Mouse (Mus musculus) neural tube, embryonic 10.5 days (tissue): ENCODE measurements at regions not wholly inside any gene's neighbourhood (a gene's known extent, or its start where the extent isn't known, plus 50 kb on each side); places are given as distances from the start of the nearest gene placed in this dataset.
"Not testable (repeated sequence)": the region's sequence is repeated elsewhere in the genome, so short reads cannot be mapped to it uniquely, and the experiment has no call there.

Experiments
- DNase-seq: peaks from one replicate; pipeline ENCODE4 v3.0.0-alpha.2; 2017; ENCODE audit warnings: low spot score; ENCODE audit errors: extremely low spot score

DNA sequence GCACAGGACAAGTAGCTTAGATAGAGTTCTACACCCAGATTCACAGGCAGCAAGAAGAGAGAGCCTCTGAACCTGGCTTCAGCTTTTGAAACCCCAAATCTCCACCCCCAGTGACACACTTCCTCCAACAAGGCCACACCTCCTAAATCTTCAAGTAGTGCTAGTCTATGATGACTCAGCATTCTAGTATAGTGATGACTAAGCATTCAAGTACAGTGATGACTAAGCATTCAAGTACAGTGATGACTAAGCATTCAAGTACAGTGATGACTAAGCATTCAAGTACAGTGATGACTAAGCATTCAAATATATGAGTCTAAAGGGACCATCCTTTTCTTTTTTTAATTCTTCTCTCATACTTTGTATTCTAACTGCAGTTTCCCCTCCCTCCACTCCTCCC lies 225.8 kb downstream of the Diras2 start:
- not testable (repeated sequence) for DNase-seq

DNA sequence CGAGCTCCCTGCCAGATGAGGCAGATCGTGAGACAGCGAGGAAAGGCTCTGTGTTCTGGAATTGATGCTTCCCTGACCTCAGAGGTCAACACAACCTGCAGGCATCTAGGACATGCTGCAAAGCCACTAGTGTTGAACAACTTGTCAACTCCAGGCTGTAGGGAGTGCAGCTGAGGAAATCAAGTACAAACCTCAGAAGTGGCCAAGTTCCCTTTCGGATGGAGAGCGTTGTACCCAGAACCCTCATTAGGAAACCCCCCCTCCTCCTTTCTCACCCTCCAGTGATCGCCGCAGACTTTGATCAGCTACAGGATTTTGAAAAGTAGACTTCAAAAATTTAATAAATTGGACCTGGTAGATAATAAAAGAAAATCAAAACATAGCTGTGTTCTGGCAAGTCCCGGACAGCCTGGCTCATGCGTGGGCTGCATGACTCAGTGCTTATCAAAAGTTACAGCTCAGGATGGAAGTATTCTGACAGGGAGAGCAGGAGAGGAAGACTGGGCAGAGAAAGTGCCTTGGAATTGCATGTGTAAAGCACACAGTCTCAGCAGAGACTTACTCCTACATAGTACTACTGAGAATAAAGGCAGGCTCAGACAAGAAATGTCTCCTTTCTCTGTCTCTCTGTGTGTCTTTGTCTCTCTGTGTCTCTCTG lies 224.2 kb downstream of the Diras2 start:
- DNase-seq, result no peak

DNA sequence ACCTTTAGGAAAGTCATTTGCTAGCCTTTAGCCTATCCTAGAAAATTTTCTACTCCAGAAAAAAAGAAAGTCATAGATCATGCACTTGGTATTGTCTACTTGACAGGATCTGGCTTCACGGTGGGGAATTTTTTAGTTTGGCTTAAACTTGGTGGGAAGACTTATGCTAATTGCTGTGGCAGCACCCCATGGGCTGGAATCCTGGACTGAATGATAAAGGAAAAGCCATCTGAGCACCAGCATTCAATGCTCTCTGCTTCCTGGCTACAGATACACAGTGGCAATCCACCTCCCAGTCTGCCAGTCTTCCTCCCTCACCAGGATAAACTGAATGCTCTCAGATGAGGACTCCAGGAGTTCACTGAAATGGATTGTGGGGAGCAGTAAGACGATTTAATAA lies 220.1 kb downstream of the Diras2 start:
- no peak for DNase-seq

DNA sequence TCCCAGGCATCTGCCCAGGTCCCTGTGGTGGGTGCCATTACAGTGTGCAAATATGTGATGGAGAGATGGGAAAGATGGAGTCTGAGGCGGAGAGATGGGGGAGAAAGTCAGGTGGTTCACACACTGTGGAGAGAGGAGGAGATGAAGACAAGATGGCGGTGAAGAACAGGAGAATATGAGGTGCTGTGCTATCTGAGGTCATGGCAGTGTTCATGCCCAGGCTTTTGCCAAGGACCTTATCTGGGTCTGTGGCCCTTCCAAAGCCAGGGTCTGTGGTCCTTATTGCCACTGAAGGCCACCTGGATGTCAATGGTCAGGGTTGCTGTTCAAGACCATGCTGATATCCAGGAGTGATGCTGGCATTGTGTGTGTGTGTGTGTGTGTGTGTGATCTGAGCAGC lies 212.8 kb downstream of the Diras2 start:
- DNase-seq, result no peak

DNA sequence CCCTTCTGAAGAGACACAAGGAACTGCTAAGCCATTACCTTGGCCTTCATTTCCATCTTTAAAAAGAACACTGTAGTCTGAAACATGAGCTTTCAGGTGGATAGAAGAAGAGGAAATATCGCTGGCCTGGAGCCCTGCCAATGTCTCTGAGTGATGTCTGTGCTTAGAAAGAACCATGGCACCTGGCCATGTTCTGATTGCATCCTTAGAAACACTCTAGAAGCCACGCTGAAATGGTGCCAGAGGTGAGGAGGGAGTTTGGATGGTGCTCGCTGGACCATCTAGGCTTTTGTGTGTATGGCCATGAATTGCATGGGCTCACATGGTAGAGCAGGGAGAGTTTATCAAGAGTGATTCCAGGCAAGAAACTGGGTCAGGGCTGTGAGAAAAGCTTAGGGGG lies 207.4 kb downstream of the Diras2 start:
- DNase-seq, result no peak

DNA sequence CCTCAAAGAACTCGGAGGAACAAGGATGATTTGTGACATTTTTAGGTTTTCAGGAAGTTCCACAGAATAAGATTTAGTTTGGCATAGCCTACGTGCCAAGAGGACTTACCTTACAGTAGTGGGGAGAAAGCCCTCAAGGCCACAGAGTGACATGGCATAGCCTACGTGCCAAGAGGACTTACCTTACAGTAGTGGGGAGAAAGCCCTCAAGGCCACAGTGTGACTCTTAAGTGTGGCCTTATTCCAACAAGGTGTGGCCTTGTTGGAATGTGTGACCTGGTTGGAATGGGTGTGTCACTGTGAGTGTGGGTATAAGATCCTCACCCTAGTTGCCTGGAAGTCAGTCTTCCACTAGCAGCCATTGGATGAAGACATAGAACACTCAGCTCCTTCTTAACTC lies 206.7 kb downstream of the Diras2 start:
- DNase-seq, result not testable (repeated sequence)

DNA sequence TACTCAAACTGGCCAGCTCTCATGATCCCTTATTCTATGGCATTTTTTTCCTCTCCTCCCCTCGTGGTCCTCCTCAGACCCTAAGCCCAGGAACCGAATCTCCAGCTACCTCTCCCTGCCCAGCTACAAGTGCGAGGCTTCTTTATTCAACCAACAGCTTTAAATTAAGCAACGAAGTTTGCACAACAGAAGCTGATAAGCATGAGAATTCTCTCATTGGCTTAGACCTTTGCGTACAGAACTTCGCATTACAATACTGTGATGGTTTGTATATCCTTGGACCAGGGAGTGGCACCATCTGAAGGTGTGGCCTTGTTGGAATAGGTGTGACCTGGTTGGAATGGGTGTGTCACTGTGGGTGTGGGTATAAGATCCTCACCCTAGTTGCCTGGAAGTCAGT lies 205.4 kb downstream of the Diras2 start:
- DNase-seq, result not testable (repeated sequence)

DNA sequence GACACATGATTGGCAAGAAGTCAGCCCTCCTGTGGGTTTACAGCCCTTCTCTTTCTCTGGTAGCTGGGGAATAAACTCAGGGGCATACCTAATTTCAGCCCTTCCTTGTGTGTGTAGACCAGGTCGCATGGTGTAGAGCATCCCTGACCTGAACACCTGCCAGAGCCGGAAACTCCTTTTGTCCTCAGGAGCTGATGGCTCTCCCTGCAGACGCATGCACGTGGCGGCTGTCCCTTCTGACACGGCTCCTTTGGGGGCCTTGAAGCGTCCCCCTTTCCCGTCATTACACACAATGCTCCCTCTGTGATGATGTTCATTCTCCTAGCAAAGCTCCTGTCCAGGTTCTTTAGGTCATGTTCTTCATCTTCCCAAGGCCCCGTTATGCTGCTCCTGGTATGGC lies 203.3 kb downstream of the Diras2 start:
- no peak for DNase-seq

DNA sequence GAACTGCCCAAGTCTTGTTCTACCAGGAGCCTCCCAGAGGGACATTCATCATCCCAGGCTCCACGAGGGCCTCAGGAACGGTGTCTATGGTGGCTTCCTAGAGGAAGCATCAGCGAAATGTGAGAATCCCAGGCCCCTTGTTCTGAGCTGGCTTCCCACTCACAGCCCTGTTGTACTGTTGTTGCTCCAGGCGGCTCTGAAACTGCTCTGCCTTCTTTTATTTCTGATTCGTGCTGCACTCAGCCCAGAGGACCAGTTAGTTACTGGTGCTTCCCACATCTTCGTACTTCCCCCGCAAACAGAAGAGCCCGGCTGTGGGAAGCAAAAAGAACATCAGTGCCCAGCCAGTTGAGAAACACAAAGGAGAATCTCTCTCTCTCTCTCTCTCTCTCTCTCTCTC lies 202.3 kb downstream of the Diras2 start:
- no peak for DNase-seq

DNA sequence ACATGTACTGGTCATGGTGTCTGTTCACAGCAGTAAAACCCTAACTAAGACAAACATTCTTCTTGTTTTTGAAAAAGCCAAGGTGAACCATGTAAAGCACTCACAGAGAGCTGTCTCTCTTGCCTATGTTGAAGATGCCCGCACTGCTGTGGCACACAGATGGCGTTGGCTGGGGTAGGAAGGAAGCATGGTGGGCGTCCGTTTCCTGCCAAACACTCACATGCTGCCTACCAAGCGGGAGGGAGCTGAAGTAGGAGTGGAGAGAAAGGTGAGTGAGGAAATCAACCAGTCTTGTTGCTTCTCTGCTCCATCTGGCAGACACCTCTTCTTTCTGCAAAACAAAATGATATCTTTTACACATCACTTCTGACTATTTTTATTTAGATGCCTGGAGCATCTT lies 200.0 kb downstream of the Diras2 start:
- DNase-seq, result no peak

DNA sequence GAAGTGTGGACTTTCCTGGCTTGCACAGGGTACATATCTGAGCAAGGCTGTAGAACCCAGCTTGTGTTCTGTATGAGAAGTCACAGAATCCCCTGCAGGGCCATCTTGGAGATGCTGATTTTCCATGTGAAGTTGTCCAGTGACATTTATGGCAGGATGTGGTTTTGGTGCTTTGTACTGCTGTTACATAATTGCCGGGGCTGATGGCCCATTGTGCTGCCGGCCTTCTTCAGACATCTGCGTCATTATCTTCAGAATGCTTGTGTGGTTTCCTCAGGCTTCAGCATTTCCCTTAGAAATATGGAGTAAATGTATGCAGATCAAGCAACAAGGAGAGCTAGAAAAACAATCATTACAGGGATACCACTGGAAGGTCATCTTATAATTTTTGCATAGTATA lies 196.1 kb downstream of the Diras2 start:
- no peak for DNase-seq

DNA sequence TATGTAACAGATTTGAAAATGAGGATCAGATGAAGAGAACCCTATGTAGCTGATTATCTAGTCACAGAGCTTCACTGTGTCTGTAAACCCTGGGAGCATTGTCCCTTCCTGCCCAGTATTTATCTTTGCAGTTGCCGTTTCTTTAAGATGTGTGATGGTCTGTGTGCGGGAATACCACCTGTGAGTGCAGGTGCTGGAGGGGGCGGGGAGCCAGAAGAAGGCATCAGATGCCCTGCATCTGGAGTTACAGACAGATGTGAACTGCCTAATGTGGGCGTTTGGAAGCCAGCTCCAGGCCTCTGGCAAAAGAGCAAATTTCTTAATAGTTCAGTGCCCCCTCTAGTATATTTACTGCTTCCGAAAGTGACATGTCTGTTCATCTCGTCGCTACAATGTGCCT lies 193.1 kb downstream of the Diras2 start:
- no peak for DNase-seq

DNA sequence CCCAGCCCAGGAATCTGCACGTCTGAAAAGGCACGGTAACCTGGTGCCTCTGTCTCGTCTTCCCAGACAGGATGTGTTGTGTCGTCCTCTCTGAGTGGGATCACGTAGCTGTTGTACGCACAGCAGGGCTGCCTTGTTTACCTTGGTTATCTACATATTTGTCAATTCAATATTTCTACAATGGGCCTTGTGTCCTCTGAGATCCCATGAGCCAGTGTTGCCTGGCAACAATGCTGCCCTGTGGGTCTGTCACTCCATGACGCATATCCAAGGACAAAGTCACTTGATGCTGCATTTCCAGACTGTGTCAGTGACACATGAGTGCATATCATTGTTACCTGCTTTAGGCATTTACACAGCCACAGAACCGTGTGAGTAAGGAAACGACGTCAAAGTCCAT lies 191.9 kb downstream of the Diras2 start:
- DNase-seq, result no peak

DNA sequence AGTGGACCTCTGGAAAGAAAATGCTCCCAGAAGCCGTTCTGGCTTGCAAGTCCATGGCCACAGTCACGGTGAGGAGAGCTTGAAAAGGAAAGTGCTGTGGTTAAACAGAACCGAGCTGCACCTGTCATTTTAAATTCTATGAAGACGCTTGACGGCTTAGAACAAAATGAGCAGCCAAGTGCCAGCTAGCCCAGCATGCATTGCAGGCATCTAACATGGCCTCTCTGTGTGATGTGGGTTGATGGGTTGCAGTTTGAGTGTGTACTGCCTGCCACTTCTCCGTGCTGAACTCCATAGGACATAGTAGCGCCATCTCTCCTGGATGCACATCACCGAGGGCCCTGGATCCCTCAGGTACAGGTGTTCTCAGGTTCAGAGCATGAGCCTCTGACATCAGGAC lies 189.1 kb downstream of the Diras2 start:
- DNase-seq, result no peak

DNA sequence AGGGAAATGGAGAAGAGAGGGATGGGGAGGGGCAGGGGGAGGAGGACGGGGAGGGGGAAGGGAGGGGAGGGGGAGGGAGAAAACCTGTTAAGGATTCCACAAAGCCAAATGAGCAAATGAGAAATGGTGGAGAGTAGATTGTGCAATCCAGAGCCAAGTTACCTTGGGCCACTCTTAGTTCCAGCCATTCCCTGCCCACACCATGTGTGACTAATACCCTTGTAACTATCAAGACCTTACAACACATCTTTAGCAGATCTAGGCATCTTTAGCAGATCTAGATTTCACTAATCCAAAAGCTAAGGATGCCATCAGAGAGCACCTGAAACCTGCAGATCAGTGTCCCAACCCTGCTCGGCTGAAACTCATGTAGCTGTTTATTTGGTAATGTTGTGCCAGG lies 186.7 kb downstream of the Diras2 start:
- no peak for DNase-seq

DNA sequence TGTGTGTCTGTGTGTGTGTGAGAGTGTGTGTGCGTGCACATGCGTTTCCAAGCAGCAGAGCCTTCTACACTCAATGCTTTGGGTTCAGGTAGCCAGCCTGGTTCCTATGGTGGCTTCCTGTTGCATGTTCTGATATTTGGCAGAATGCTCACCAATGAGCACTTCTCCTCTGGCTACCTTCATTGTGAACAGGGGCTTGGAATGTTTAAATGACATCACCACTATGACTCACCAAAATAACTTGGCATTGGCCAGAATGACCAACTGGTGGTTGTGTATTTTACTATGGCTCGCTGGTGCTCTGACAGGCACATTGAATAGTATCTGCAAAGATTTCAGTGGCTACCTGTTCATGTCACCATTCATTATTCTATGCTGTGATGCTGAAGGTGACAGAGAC lies 186.2 kb downstream of the Diras2 start:
- DNase-seq, result no peak

DNA sequence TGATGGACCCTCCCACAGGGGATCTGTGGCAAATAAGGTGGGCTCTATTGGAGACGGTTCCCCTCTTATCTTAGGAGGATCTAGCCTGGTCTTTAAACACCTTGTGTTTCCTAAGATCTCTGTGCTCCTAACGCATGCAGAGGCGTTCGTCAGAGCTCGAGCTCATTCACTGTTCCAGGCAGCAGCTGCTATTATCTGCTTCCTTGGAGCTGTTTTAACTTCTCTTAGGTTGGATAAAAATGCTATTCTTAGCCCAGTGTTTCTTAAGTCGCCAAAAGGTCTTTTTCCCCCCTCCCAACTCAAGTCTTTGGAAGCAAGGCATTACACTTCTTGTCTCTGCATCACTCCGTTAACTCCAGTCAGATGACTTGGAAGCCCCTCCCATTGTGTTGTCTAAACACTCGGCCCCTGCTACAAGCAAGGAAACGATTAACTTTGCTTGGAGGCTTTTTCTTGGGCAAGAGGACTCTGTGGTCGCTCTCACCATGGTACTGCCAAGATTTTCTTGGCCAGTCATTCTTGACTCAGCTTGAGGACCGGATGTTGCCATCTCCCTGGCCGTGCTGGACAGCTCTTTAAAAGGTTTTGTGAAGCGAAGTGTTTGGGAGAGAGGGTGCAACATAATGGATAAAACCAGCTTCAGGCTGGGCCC lies 185.6 kb downstream of the Diras2 start:
- DNase-seq, result no peak

DNA sequence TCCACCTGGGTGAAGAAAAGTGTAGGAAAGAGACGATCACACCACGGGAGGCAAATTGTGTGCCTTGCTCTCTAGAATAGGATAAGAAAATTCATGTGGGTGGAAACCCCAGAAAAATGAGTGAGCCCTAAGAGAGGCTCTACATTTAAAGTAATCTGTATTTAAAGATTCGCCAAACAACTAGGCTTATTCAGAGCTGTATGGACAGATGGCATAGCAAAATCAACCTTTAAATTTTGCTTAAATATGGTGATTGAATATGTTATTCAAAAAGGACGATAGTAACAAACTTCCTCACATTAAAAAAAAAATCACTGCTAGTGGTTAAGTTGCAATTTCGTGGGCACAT lies 185.1 kb downstream of the Diras2 start:
- no peak for DNase-seq

DNA sequence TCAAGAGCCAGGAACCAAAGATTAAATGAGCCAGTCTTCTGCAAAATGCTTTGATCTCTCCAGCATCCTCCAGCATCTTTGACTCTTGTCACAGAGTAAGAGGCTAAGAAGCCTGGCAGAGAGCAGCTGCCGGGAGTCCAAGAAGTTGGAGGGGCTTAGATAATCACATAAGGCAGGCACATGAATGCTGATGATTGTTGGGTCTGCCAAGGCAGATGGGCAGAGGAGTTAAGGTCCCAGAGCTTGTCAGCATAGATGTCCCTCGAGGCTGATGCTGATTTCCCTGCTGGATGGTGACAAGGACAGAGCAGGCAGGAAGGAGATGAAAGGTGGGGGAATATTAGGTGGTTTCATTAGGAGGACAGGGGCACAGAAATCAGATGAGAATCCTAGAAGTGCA lies 183.4 kb downstream of the Diras2 start:
- DNase-seq, result no peak

DNA sequence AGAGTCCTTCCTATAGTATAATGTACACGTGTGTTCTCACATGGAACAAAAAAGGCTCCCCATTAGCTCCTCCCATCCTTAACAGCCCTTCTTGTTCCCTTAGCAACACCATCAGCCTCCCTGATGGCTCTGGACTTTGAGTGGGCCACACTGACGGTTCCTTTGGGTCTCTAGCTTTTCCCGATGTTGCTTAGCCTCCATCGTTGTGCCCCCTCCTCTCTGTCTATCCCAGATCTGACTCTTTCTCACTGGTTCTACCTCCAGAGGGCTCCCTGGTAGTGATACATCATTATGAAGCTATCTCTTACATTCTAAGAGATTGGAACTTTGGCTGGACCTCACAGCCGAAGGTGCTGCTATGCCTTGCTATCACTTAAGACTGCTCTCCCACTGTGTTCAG lies 181.5 kb downstream of the Diras2 start:
- no peak for DNase-seq

DNA sequence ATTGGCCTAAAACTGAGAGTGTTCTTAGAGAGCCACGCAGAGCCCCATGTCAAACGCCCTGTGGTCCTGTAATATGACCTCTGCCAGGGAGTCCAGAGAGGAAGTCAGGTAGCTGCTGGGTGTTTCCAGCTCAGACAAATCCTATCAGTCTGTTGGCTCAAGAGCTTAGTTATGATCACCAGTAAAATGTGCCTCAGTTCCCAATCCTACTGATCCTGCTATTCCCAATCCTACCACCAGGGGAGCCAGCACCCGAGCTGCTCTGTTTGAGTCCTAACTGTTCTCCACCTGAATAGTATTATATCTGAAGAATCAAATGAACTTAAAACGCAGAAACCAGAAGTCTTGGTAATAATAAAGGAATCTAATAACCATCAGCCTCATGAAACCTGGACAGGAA lies 178.5 kb downstream of the Diras2 start:
- DNase-seq, result peak; percentile 14

DNA sequence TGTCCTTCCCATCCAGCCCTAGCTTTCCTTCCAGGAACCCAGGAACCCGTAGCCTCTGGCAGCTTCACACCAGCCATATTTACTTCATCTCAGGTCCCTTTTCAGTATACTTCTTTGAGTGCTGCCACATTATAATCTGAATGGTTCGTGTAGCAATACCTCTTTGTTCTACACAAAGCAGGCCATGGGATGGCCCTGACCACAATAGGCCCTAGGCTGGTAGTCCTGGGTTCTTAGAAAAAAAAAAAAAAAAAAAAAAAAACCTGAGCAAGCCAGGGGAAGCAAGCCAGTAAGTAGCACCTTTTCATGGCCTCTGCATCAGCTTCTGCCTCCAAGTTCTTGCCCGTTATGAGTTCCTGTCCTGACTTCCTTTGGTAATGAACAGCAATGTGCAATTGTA lies 177.6 kb downstream of the Diras2 start:
- no peak for DNase-seq

DNA sequence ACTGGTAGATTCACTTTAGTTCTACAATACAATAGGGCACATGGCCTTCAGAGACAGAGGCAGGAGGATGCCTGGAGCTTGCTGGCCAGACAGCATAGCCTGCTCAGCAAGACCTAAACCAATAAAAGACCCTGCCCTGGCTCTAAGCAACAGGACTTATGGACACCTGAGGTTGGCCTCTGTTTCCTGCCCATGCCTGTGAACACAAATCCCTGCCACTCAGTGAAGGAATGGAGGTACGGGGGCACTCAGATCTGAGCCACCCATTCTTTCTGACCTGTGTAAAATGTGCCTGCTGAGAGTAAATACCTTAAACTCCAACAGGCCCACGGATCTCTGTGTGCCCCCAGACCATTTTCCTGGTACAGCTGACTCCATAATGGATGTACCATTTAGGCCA lies 177.1 kb downstream of the Diras2 start:
- no peak for DNase-seq

DNA sequence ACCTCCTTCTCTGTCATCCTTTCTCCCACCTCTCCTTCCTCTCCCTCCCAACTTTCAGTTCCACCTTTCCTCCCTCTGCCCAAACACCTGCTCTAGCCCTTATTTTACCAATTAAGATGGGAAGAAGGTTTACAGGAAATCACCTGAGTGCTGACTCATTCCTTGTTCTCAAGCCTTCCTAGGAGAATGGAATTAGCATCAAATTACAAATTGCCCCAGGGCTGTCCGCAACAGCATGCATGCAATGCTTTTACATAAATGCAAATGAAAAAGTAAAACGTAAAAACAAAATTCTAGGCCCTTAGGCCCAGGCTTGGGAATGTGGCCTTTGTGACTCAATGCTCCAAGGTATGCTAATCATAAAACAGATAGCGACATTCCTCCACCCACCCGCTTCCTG lies 175.2 kb downstream of the Diras2 start:
- peak; percentile 0 for DNase-seq
